Mouse (Mus musculus) bone marrow macrophage, adult 2 months (primary cell): ENCODE data around the gene Emc7.

ENCODE experiments used
- CTCF ChIP-seq: IDR thresholded peaks from 2 replicates; pipeline ENCODE4 v1.5.1; 2012; ENCODE audit warnings: low read depth, mild to moderate bottlenecking, low read length, moderate library complexity
- POLR2A ChIP-seq: IDR thresholded peaks from 2 replicates; pipeline ENCODE4 v1.6.1; 2012; ENCODE audit warnings: mild to moderate bottlenecking, low read depth, low read length, borderline replicate concordance

- no peak for TF ChIP-seq POLR2A
- no peak for TF ChIP-seq CTCF
These were observed 6.2 kb upstream of the Emc7 start for GRCm38 (mm10) chr2:112448510-112449059.
